Mouse (Mus musculus): ENCODE results near the gene Chil3.
"Not testable (repeated sequence)": the region's sequence is repeated elsewhere in the genome, so short reads cannot be mapped to it uniquely, and the experiment has no call there.

Chil3 gene

GRCm38 (mm10) chr3:106167464-106167863 lies at the start of gene Chil3:
Chil3 (minus strand) TSS chr3:106167564.
- no peak for DNase-seq (ENCODE audit: low spot score in 2 of 2)

GRCm38 (mm10) chr3:106198030-106198429 lies 30.7 kb upstream of the Chil3 start:
- not testable (repeated sequence) for DNase-seq (ENCODE audit: low spot score in 2 of 2)

- DNase-seq (ENCODE audit: low spot score in 2 of 2) = not testable (repeated sequence)
These were observed 29.9 kb upstream of the Chil3 start for GRCm38 (mm10) chr3:106197246-106197645.

GRCm38 (mm10) chr3:106196276-106196675 lies 28.9 kb upstream of the Chil3 start:
- DNase-seq (ENCODE audit: low spot score in 2 of 2) = no peak

- DNase-seq (ENCODE audit: low spot score in 2 of 2) = no peak
These were observed 28.1 kb upstream of the Chil3 start for GRCm38 (mm10) chr3:106195486-106195885.

- DNase-seq (ENCODE audit: low spot score in 2 of 2) = no peak
These were observed 20.6 kb upstream of the Chil3 start for GRCm38 (mm10) chr3:106187991-106188390.

GRCm38 (mm10) chr3:106177509-106178189 lies 10.3 kb upstream of the Chil3 start:
- DNase-seq (ENCODE audit: low spot score in 2 of 2) = no peak

- DNase-seq (ENCODE audit: low spot score in 2 of 2) = not testable (repeated sequence)
These were observed 7.6 kb upstream of the Chil3 start for GRCm38 (mm10) chr3:106174971-106175370.

- not testable (repeated sequence) for DNase-seq (ENCODE audit: low spot score in 2 of 2)
These were observed 5.1 kb upstream of the Chil3 start for GRCm38 (mm10) chr3:106172506-106172905.

GRCm38 (mm10) chr3:106171135-106171731 lies 3.9 kb upstream of the Chil3 start:
- no peak for DNase-seq (ENCODE audit: low spot score in 2 of 2)

GRCm38 (mm10) chr3:106170522-106171053 lies 3.2 kb upstream of the Chil3 start:
- no peak for DNase-seq (ENCODE audit: low spot score in 2 of 2)

- no peak for DNase-seq (ENCODE audit: low spot score in 2 of 2)
These were observed 13.0 kb downstream of the Chil3 start for GRCm38 (mm10) chr3:106154413-106154812.

GRCm38 (mm10) chr3:106144081-106144480 lies 23.3 kb downstream of the Chil3 start:
- DNase-seq (ENCODE audit: low spot score in 2 of 2) = no peak

- peak; percentile 37 to 64 for DNase-seq (ENCODE audit: low spot score in 2 of 2)
These were observed 35.7 kb downstream of the Chil3 start for GRCm38 (mm10) chr3:106131690-106132089.

- no peak for DNase-seq (ENCODE audit: low spot score in 2 of 2)
These were observed 38.4 kb downstream of the Chil3 start for GRCm38 (mm10) chr3:106128807-106129493.

GRCm38 (mm10) chr3:106126999-106127398 lies 40.4 kb downstream of the Chil3 start:
- DNase-seq (ENCODE audit: low spot score in 2 of 2) = no peak

- DNase-seq (ENCODE audit: low spot score in 2 of 2) = no peak
These were observed 54.4 kb downstream of the Chil3 start, which contains the start of gene Chia1 for GRCm38 (mm10) chr3:106112929-106113328. Chia1 (plus strand) TSS chr3:106113229.
